ENCODE assay signal across 8 mouse cellular contexts in genomic region chr1:136625019-136625895, GRCm38 (mm10). TPM values are rescaled to one million over a fixed set of nuclear protein-coding genes. Genes with fewer than 3 reads are reported as not detected.
DNase-seq lines count a peak whose midpoint lies in the region; ATAC-seq and TF ChIP-seq lines count a peak whose summit lies in the region.

No protein-coding gene starts in this region.

- no peak for TF ChIP-seq CTCF in G1E (IDR thresholded peaks at IDR 0.05; ENCODE audit: low read depth, low read length)
- peak; percentile 47 for TF ChIP-seq CTCF in layer of hippocampus, adult 2 months (conservative IDR thresholded peaks at IDR 0.05)

- intact Hi-C loops in heart, postnatal 14 days (cut with DNase I) = loop anchor here (5.0 kb wide), 1 partner anchor 57 kb away; no protein-coding TSS in a partner anchor

- peak overlapping the region; percentile 85 for H3K9ac ChIP-seq in forebrain, embryonic 15.5 days (replicated peaks)
- peak overlapping the region; percentile 89 for H3K9ac ChIP-seq in lung, embryonic 15.5 days

- H3K9me3 ChIP-seq in G1E (replicated peaks) = no peaks in the 10 kb centered on the region
- no peaks in the 10 kb centered on the region for H3K9me3 ChIP-seq in forebrain, embryonic 15.5 days
- no peaks in the 10 kb centered on the region for H3K9me3 ChIP-seq in lung, embryonic 15.5 days

- 2% methylated on average over 85 of the region's 92 CpGs for WGBS in forebrain, embryonic 15.5 days
- under 1% methylated on average over 82 of the region's 92 CpGs for WGBS in lung, embryonic 15.5 days

- peaks cover 34% of the 10 kb centered on the region for H3K4me1 ChIP-seq in G1E (ENCODE audit: insufficient read depth, low read depth, low read length)
- H3K4me1 ChIP-seq in forebrain, embryonic 15.5 days = peaks cover 38% of the 10 kb centered on the region
- H3K4me1 ChIP-seq in lung, embryonic 15.5 days = peaks cover 36% of the 10 kb centered on the region

- peak overlapping the region; percentile 82 for H3K4me3 ChIP-seq in G1E (ENCODE audit: low read depth, low read length)
- H3K4me3 ChIP-seq in forebrain, embryonic 15.5 days = peak overlapping the region; percentile 88
- H3K4me3 ChIP-seq in layer of hippocampus, adult 2 months = peak overlapping the region; percentile 85
- peak overlapping the region; percentile 96 for H3K4me3 ChIP-seq in lung, embryonic 15.5 days

- H3K27ac ChIP-seq in forebrain, embryonic 15.5 days (replicated peaks) = peak overlapping the region; percentile 93
- H3K27ac ChIP-seq in layer of hippocampus, adult 2 months = peak overlapping the region; percentile 84
- H3K27ac ChIP-seq in lung, embryonic 15.5 days = peak overlapping the region; percentile 88

- peak; percentile 55 for DNase-seq in G1E (ENCODE audit: low spot score)
- peak; percentile 49 to 68 for DNase-seq in cerebellum, adult 18-20 months
- peak; percentile 54 to 57 for DNase-seq in heart, postnatal 14 days
- peak in 1 of 2 experiments; percentile 44 for DNase-seq in layer of hippocampus, adult 2 months (ENCODE audit: low spot score in 2 of 2)
- peak; percentile 21 for DNase-seq in ovary, postnatal 10 days (ENCODE audit: low spot score)
- peak; percentile 74 for DNase-seq in thymus, postnatal 4 days

- 0 out of 2 replicates have a peak, but pooled peaks have one; percentile 2 for ATAC-seq in G1E (ENCODE audit: extremely low read depth, insufficient number of reproducible peaks, low FRiP score, poor library complexity, severe bottlenecking)
- ATAC-seq in forebrain, embryonic 15.5 days (replicated peaks) = peak; percentile 78
- ATAC-seq in lung, embryonic 15.5 days (ENCODE audit: borderline replicate concordance, extremely low read depth, low FRiP score, low TSS enrichment) = peak; percentile 55

- peak overlapping the region; percentile 57 for H3K4me2 ChIP-seq in forebrain, embryonic 15.5 days (replicated peaks)
- peak overlapping the region; percentile 85 for H3K4me2 ChIP-seq in lung, embryonic 15.5 days

- peaks cover 3% of the 10 kb centered on the region; the same call in 1 of the 2 replicates for H3K27me3 ChIP-seq in G1E (ENCODE audit: insufficient read depth, low read length)
- no peaks in the 10 kb centered on the region for H3K27me3 ChIP-seq in forebrain, embryonic 15.5 days
- no peaks in the 10 kb centered on the region for H3K27me3 ChIP-seq in lung, embryonic 15.5 days

- H3K36me3 ChIP-seq in G1E (replicated peaks) = peaks cover 26% of the 10 kb centered on the region
- peaks cover 23% of the 10 kb centered on the region for H3K36me3 ChIP-seq in forebrain, embryonic 15.5 days
- peaks cover 15% of the 10 kb centered on the region for H3K36me3 ChIP-seq in lung, embryonic 15.5 days

RNA-seq across cellular contexts. Expression of gene Zfp281, which starts 0.6 kb away (rescaled TPM):
- 48.9 and 56.3 TPM in 2 replicates for total RNA-seq in G1E (2014; fragmentation: Nextera tagmentation)
- 37.2 and 40.6 TPM in 2 replicates for total RNA-seq in G1E (2017)
- polyA plus RNA-seq in G1E (2012) = 17.2 and 22.4 TPM in 2 replicates
- 27.9 and 29.2 TPM in 2 replicates for polyA plus RNA-seq in forebrain, embryonic 15.5 days (2015; fragmentation: Nextera tagmentation; extraction: Ambion mirVana)
- 10 to 100 TPM; 11.3 to 11.5 TPM for total RNA-seq in heart, postnatal 14 days (2021)
- total RNA-seq in layer of hippocampus, adult 2 months (2021) = 10 to 100 TPM; 34.6 to 37.9 TPM
- polyA plus RNA-seq in lung, embryonic 15.5 days (2015; fragmentation: Nextera tagmentation; extraction: Ambion mirVana) = 20.6 and 22.3 TPM in 2 replicates

Comparison
In these comparisons a context has a peak if more than half of its experiments do, and no peak if none do; other contexts are left out.
1. ATAC-seq: peak in every context shown above with its lines; median percentile 78 in forebrain, embryonic 15.5 days; 55 in lung, embryonic 15.5 days; 2 in G1E.